Mouse (Mus musculus): ENCODE results near the gene Lmx1a.

DNA sequence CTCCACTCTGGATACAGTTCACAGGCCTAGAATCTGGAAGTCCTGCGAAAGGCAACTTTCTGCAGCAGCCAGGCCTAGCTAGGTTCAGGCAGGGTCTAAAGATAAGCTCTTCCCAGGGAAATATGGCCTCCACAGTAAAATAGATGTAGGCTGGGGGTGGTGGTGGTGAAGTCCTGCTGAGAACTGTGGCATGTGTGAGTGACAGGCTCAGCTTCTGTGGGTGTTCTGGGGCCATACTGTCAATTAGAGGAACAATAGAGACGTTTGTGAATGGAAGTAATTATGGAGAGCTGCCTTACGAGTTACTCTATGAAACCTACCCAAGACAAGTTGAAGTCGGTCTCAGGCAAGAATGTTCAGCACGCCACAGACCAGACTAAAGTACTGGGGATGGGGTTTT is 25.9 kb upstream of the Lmx1a start:
- TF ChIP-seq POLR2A (IDR thresholded peaks at IDR 0.05; ENCODE audit: borderline replicate concordance, low read depth, low read length) (no peak), CTCF (IDR thresholded peaks at IDR 0.05; ENCODE audit: low read depth, low read length) (no peak)

Measured in bone marrow macrophage, adult 2 months (primary cell).